Mouse (Mus musculus): Measurements from ENCODE around the gene Cbfa2t3.
A peak's percentile ranks its signal among the peaks of the same experiment; 100 is the strongest.

DNA sequence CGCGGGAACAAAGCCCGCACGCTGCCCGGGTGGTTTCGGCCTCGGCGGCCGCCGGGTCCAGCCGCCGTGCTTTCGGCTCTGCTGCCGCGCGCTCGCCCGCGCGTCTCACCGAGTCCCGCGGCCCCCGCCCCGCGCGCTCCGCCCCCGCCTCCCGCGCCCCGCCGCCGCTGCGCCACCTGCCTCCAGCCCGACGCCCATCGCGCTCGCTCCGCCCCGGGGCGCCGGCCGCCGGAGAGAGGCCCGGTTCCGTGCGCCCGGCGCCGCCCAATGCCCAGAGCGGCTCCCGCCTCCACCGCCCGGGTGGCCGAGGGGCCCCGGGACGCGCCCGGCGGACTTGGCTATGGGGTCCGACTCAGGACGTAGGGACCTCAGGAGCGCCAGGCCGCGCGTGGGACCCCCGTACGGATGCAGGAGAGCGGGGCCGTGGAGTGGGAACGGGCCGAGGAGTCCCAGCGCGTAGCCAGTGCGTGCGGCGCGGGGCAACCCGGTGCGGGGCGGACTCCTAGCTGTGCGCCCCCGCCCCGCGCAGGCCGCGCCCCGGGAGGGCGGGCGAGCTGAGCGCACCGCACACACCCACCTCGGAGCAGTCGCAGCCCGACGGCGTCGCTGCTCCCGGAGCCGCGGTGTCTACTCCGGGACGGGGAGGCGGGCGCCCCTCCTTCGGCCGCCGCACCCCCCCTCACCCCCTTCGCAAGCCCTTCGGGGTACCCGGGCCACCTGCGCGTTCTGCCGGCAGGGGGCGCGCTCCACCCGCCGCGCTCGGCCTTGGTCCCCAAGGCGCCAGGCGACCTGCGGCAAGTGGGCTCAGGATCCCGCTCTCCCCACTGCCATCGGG, 20.6 kb downstream of the Cbfa2t3 start:
- TF ChIP-seq EP300 (IDR thresholded peaks at IDR 0.05) (no peak), CTCF (IDR thresholded peaks at IDR 0.05) (peak; percentile 90)

All from lung, postnatal 0 days (tissue).